ENCODE assay signal across 21 mouse cellular contexts in genomic region chr3:30727209-30727608, GRCm38 (mm10). TPM values are rescaled to one million over a fixed set of nuclear protein-coding genes. Genes with fewer than 3 reads are reported as not detected.
"Had no signal": no experiment of that assay in that cellular context is flagged by ENCODE, and none has a peak within 500 bp of the region (broad histone marks: within the 10 kb centered on the region; RNA-seq: fewer than 3 reads in every experiment).

No protein-coding gene starts in this region.

- H3K4me3 ChIP-seq: limb, embryonic 12.5 days; liver, embryonic 13.5 days; midbrain, embryonic 10.5 days; midbrain, embryonic 15.5 days; neural tube, embryonic 12.5 days had no signal

- ATAC-seq: liver, postnatal 0 days; midbrain, embryonic 15.5 days had no signal

- H3K9ac ChIP-seq: limb, embryonic 12.5 days; liver, embryonic 13.5 days; liver, postnatal 0 days; midbrain, embryonic 15.5 days; neural tube, embryonic 12.5 days had no signal

- H3K27me3 ChIP-seq: limb, embryonic 12.5 days; liver, embryonic 13.5 days; midbrain, embryonic 15.5 days; neural tube, embryonic 12.5 days had no signal

- DNase-seq: kidney, postnatal 36 days; layer of hippocampus, adult 9-11 months; liver; liver, embryonic 13.5 days; liver, postnatal 0 days; retina, postnatal 1 day; right cerebral cortex, postnatal 4 days; spleen, adult 18-20 months; thymus, postnatal 36 days had no signal

- H3K27ac ChIP-seq: limb, embryonic 12.5 days; liver, embryonic 13.5 days; midbrain, embryonic 10.5 days; midbrain, embryonic 15.5 days; neural tube, embryonic 12.5 days had no signal

- H3K9me3 ChIP-seq: limb, embryonic 12.5 days; liver, embryonic 13.5 days; midbrain, embryonic 10.5 days; midbrain, embryonic 15.5 days; neural tube, embryonic 12.5 days had no signal

- H3K4me2 ChIP-seq: limb, embryonic 12.5 days; liver, embryonic 13.5 days; midbrain, embryonic 15.5 days; neural tube, embryonic 12.5 days had no signal

- H3K4me1 ChIP-seq: limb, embryonic 12.5 days; liver, embryonic 13.5 days; midbrain, embryonic 10.5 days; midbrain, embryonic 15.5 days; neural tube, embryonic 12.5 days had no signal

- H3K36me3 ChIP-seq: limb, embryonic 12.5 days; liver, embryonic 13.5 days; midbrain, embryonic 10.5 days; midbrain, embryonic 15.5 days; neural tube, embryonic 12.5 days had no signal

RNA-seq across cellular contexts. Expression of gene Samd7, which starts 18.9 kb away (rescaled TPM):
- total RNA-seq: layer of hippocampus, adult 18-20 months; left cerebral cortex, postnatal 36 days; monocyte, adult 5-6 weeks; neutrophil, adult 5-6 weeks had no signal
- polyA plus RNA-seq: kidney, embryonic 16.5 days; limb, embryonic 12.5 days; lung, embryonic 16.5 days; midbrain, embryonic 10.5 days; midbrain, embryonic 15.5 days; neural tube, embryonic 12.5 days; stomach, embryonic 14.5 days; thymus, postnatal 0 days had no signal

RNA-seq across cellular contexts. Expression of gene Lrrc31, which starts 27.6 kb away (rescaled TPM):
- total RNA-seq: layer of hippocampus, adult 18-20 months; left cerebral cortex, postnatal 36 days; monocyte, adult 5-6 weeks; neutrophil, adult 5-6 weeks had no signal
- polyA plus RNA-seq: limb, embryonic 12.5 days; liver, embryonic 13.5 days; midbrain, embryonic 10.5 days; midbrain, embryonic 15.5 days; neural tube, embryonic 12.5 days had no signal
